Mouse (Mus musculus) liver, embryonic 14.5 days (tissue): Measurements from ENCODE around the gene Emp3.

Experiments
- CTCF ChIP-seq: IDR thresholded peaks from 2 replicates; pipeline ENCODE4 v1.5.1; 2016; ENCODE audit warnings: antibody characterized with exemption, low read depth, control low read depth
- EP300 ChIP-seq: IDR thresholded peaks from 2 replicates; pipeline ENCODE4 v1.6.1; 2016; ENCODE audit warnings: antibody characterized with exemption, low read depth

DNA sequence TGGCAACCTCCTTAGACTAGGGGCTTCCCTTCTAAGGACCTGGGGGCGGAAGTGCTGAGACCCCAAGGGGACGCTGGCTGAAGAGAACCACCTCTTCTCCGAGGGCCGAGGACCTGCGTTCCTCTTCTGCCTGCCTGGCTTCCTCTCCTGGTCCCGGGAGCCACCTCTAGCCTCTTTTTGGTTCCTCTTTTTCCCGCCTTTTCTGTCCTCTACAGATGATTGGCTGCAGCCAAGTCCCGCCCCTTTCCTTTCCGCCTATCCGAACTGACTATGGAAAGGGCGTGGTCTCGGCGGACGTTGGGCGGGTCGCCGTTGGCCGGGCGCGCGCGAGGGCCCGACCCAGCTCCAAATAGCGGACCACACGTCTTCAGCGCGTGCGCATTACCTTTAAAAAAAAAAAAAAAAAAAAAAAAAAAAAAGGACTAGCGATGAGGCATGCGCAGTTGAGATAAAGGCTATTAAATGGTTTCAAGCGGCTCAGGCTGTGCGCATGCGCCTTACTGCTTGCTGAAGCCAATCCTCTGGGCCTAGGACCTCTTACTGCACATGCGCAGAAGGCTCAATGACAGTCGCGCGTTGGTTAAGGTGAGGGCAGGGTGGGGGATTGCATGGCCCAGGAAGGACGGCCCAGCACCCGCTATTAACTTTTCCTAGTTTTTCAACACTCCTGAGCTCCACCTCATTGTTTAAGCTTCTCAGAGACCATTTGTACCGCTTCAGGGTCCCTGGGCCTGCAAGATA is 24.5 kb downstream of the Emp3 start, which contains the start of the genes Syngr4 and Tmem143:
- TF ChIP-seq CTCF: no peak
- TF ChIP-seq EP300: no peak
